Mouse (Mus musculus): ENCODE measurements around the gene Arid5b. TPM values are rescaled to one million over a fixed set of nuclear protein-coding genes. Genes with fewer than 3 reads are reported as not detected.

The Arid5b gene
- polyA plus RNA-seq, 1 experiment from 2014 or later = 50.2 TPM

GRCm38 (mm10) chr10:68189847-68190246, 88.7 kb downstream of the Arid5b start:
- H3K9ac ChIP-seq = no peak overlapping the region
- ATAC-seq (ENCODE audit: insufficient number of reproducible peaks, low FRiP score, low TSS enrichment, low read depth) = no peak
- H3K27me3 ChIP-seq = no peaks in the 10 kb centered on the region
- no peak overlapping the region for H3K4me3 ChIP-seq (replicated peaks)
- H3K27ac ChIP-seq (replicated peaks) = peak overlapping the region; percentile 44; the same call in 1 of the 2 replicates
- H3K4me1 ChIP-seq = peaks cover 32% of the 10 kb centered on the region
- H3K9me3 ChIP-seq (replicated peaks) = no peaks in the 10 kb centered on the region
- peaks cover 27% of the 10 kb centered on the region for H3K36me3 ChIP-seq
- no peak overlapping the region for H3K4me2 ChIP-seq (replicated peaks)
- WGBS = 76% methylated on average over 3 of the region's 3 CpGs

GRCm38 (mm10) chr10:68183096-68183495, 95.4 kb downstream of the Arid5b start:
- Histone ChIP-seq H3K4me2 (replicated peaks) (no peak overlapping the region), H3K4me3 (replicated peaks) (no peak overlapping the region), H3K4me1 (no peaks in the 10 kb centered on the region), H3K27ac (replicated peaks) (no peak overlapping the region), H3K36me3 (peaks cover 31% of the 10 kb centered on the region), H3K27me3 (no peaks in the 10 kb centered on the region), H3K9ac (no peak overlapping the region), H3K9me3 (replicated peaks) (no peaks in the 10 kb centered on the region)
- ATAC-seq (ENCODE audit: insufficient number of reproducible peaks, low FRiP score, low TSS enrichment, low read depth) = no peak
- 92% methylated on average over 7 of the region's 7 CpGs for WGBS

GRCm38 (mm10) chr10:68182266-68182665, 96.3 kb downstream of the Arid5b start:
- no peak overlapping the region for H3K27ac ChIP-seq (replicated peaks)

GRCm38 (mm10) chr10:68181156-68181555, 97.4 kb downstream of the Arid5b start:
- no peak overlapping the region for H3K4me2 ChIP-seq (replicated peaks)
- H3K9me3 ChIP-seq (replicated peaks) = no peaks in the 10 kb centered on the region
- no peak overlapping the region for H3K4me3 ChIP-seq (replicated peaks)
- no peak for ATAC-seq (ENCODE audit: insufficient number of reproducible peaks, low FRiP score, low TSS enrichment, low read depth)
- no peak overlapping the region for H3K9ac ChIP-seq
- H3K27me3 ChIP-seq = no peaks in the 10 kb centered on the region
- H3K27ac ChIP-seq (replicated peaks) = no peak overlapping the region
- 96% methylated on average over 10 of the region's 10 CpGs for WGBS
- H3K36me3 ChIP-seq = peaks cover 18% of the 10 kb centered on the region
- peaks cover 4% of the 10 kb centered on the region; the same call in 1 of the 2 replicates for H3K4me1 ChIP-seq

More at GRCm38 (mm10) chr10:68182266-68182665, 96.3 kb downstream of the Arid5b start:
- Histone ChIP-seq H3K9ac (no peak overlapping the region), H3K27me3 (no peaks in the 10 kb centered on the region), H3K4me1 (peaks cover 2% of the 10 kb centered on the region; the same call in 1 of the 2 replicates), H3K9me3 (replicated peaks) (no peaks in the 10 kb centered on the region), H3K4me3 (replicated peaks) (no peak overlapping the region), H3K36me3 (peaks cover 24% of the 10 kb centered on the region), H3K4me2 (replicated peaks) (no peak overlapping the region)
- no peak for ATAC-seq (ENCODE audit: insufficient number of reproducible peaks, low FRiP score, low TSS enrichment, low read depth)
- WGBS = 79% methylated on average over 6 of the region's 6 CpGs

GRCm38 (mm10) chr10:68180721-68181120, 97.8 kb downstream of the Arid5b start:
- no peak for ATAC-seq (ENCODE audit: insufficient number of reproducible peaks, low FRiP score, low TSS enrichment, low read depth)
- Histone ChIP-seq H3K4me1 (peaks cover 4% of the 10 kb centered on the region; the same call in 1 of the 2 replicates), H3K27me3 (no peaks in the 10 kb centered on the region), H3K4me3 (replicated peaks) (no peak overlapping the region), H3K36me3 (peaks cover 14% of the 10 kb centered on the region), H3K9me3 (replicated peaks) (no peaks in the 10 kb centered on the region), H3K4me2 (replicated peaks) (no peak overlapping the region), H3K9ac (no peak overlapping the region), H3K27ac (replicated peaks) (no peak overlapping the region)
- WGBS = 85% methylated on average over 7 of the region's 7 CpGs

- 71% methylated on average over 4 of the region's 4 CpGs for WGBS
- no peak overlapping the region for H3K27ac ChIP-seq (replicated peaks)
Measured at GRCm38 (mm10) chr10:68180151-68180550, 98.4 kb downstream of the Arid5b start.

GRCm38 (mm10) chr10:68179741-68180140, 98.8 kb downstream of the Arid5b start:
- Histone ChIP-seq H3K27ac (replicated peaks) (no peak overlapping the region), H3K9ac (no peak overlapping the region), H3K4me3 (replicated peaks) (no peak overlapping the region), H3K4me2 (replicated peaks) (no peak overlapping the region), H3K27me3 (no peaks in the 10 kb centered on the region), H3K4me1 (peaks cover 4% of the 10 kb centered on the region; the same call in 1 of the 2 replicates), H3K36me3 (peaks cover 11% of the 10 kb centered on the region), H3K9me3 (replicated peaks) (no peaks in the 10 kb centered on the region)
- 63% methylated on average over 5 of the region's 5 CpGs for WGBS
- no peak for ATAC-seq (ENCODE audit: insufficient number of reproducible peaks, low FRiP score, low TSS enrichment, low read depth)

More at GRCm38 (mm10) chr10:68180151-68180550, 98.4 kb downstream of the Arid5b start:
- H3K36me3 ChIP-seq = peaks cover 11% of the 10 kb centered on the region; the same call in 1 of the 2 replicates
- H3K9me3 ChIP-seq (replicated peaks) = no peaks in the 10 kb centered on the region
- peaks cover 4% of the 10 kb centered on the region; the same call in 1 of the 2 replicates for H3K4me1 ChIP-seq
- no peak overlapping the region for H3K9ac ChIP-seq
- H3K27me3 ChIP-seq = no peaks in the 10 kb centered on the region
- ATAC-seq (ENCODE audit: insufficient number of reproducible peaks, low FRiP score, low TSS enrichment, low read depth) = no peak
- no peak overlapping the region for H3K4me2 ChIP-seq (replicated peaks)
- H3K4me3 ChIP-seq (replicated peaks) = no peak overlapping the region

GRCm38 (mm10) chr10:68179339-68179738, 99.2 kb downstream of the Arid5b start:
- Histone ChIP-seq H3K9me3 (replicated peaks) (no peaks in the 10 kb centered on the region), H3K4me2 (replicated peaks) (no peak overlapping the region), H3K4me3 (replicated peaks) (no peak overlapping the region), H3K27me3 (no peaks in the 10 kb centered on the region), H3K36me3 (peaks cover 13% of the 10 kb centered on the region), H3K27ac (replicated peaks) (no peak overlapping the region), H3K9ac (no peak overlapping the region), H3K4me1 (peaks cover 4% of the 10 kb centered on the region; the same call in 1 of the 2 replicates)
- no peak for ATAC-seq (ENCODE audit: insufficient number of reproducible peaks, low FRiP score, low TSS enrichment, low read depth)
- WGBS = 75% methylated on average over 4 of the region's 4 CpGs

- Histone ChIP-seq H3K9me3 (replicated peaks) (no peaks in the 10 kb centered on the region), H3K4me1 (peaks cover 4% of the 10 kb centered on the region; the same call in 1 of the 2 replicates), H3K36me3 (peaks cover 8% of the 10 kb centered on the region), H3K4me3 (replicated peaks) (no peak overlapping the region), H3K4me2 (replicated peaks) (no peak overlapping the region), H3K9ac (no peak overlapping the region), H3K27me3 (no peaks in the 10 kb centered on the region), H3K27ac (replicated peaks) (no peak overlapping the region)
- WGBS = 68% methylated on average over 10 of the region's 10 CpGs
- no peak for ATAC-seq (ENCODE audit: insufficient number of reproducible peaks, low FRiP score, low TSS enrichment, low read depth)
Measured at GRCm38 (mm10) chr10:68177697-68178485, 100.6 kb downstream of the Arid5b start.

GRCm38 (mm10) chr10:68175811-68176210, 102.7 kb downstream of the Arid5b start:
- H3K36me3 ChIP-seq = peaks cover 8% of the 10 kb centered on the region
- no peak overlapping the region for H3K27ac ChIP-seq (replicated peaks)
- H3K27me3 ChIP-seq = no peaks in the 10 kb centered on the region
- peaks cover 4% of the 10 kb centered on the region; the same call in 1 of the 2 replicates for H3K4me1 ChIP-seq
- no peak overlapping the region for H3K9ac ChIP-seq
- H3K9me3 ChIP-seq (replicated peaks) = no peaks in the 10 kb centered on the region
- WGBS = 93% methylated on average over 5 of the region's 5 CpGs
- H3K4me3 ChIP-seq (replicated peaks) = no peak overlapping the region
- no peak for ATAC-seq (ENCODE audit: insufficient number of reproducible peaks, low FRiP score, low TSS enrichment, low read depth)
- H3K4me2 ChIP-seq (replicated peaks) = no peak overlapping the region

GRCm38 (mm10) chr10:68173634-68174033, 104.9 kb downstream of the Arid5b start:
- 73% methylated on average over 9 of the region's 9 CpGs for WGBS

More at GRCm38 (mm10) chr10:68173634-68174033, 104.9 kb downstream of the Arid5b start:
- Histone ChIP-seq H3K4me1 (peaks cover 16% of the 10 kb centered on the region), H3K4me2 (replicated peaks) (no peak overlapping the region), H3K4me3 (replicated peaks) (no peak overlapping the region), H3K9ac (no peak overlapping the region), H3K36me3 (peaks cover 8% of the 10 kb centered on the region; the same call in 1 of the 2 replicates), H3K9me3 (replicated peaks) (no peaks in the 10 kb centered on the region), H3K27ac (replicated peaks) (no peak overlapping the region), H3K27me3 (no peaks in the 10 kb centered on the region)
- no peak for ATAC-seq (ENCODE audit: insufficient number of reproducible peaks, low FRiP score, low TSS enrichment, low read depth)
